Mouse (Mus musculus) kidney, embryonic 14.5 days (tissue): ENCODE results near the gene Ptbp1. TPM values are rescaled to one million over a fixed set of nuclear protein-coding genes. Genes with fewer than 3 reads are reported as not detected.
A peak's percentile ranks its signal among the peaks of the same experiment; 100 is the strongest.

Experiments used
- ATAC-seq: fragments of 200-750 bp; cut with Nextera tagmentation; 2 replicates; pipeline ENCODE4 v1.8.0; 2017; ENCODE audit warnings: moderate number of reproducible peaks, mild to moderate bottlenecking, moderate TSS enrichment, moderate library complexity; ENCODE audit not compliant: low FRiP score, low TSS enrichment
- H3K27ac ChIP-seq: fragments of 300-500 bp; sonication (generic); 2 replicates; pipeline ENCODE4 v1.5.1; 2014; ENCODE audit warnings: low read depth, mild to moderate bottlenecking, low read length, moderate library complexity, mixed read lengths
- H3K27me3 ChIP-seq: fragments of 300-500 bp; sonication (generic); 2 replicates; pipeline ENCODE4 v1.6.1; 2014; ENCODE audit warnings: mild to moderate bottlenecking, low read length; ENCODE audit not compliant: control insufficient read depth, insufficient read depth
- H3K36me3 ChIP-seq: fragments of 300-500 bp; sonication (generic); 2 replicates; pipeline ENCODE4 v1.6.1; 2014; ENCODE audit warnings: low read length, mixed read lengths; ENCODE audit not compliant: control insufficient read depth, insufficient read depth
- H3K4me1 ChIP-seq: fragments of 300-500 bp; sonication (generic); 2 replicates; pipeline ENCODE4 v1.6.1; 2014; ENCODE audit warnings: low read length, mixed read lengths; ENCODE audit not compliant: control insufficient read depth, insufficient read depth
- H3K4me2 ChIP-seq: fragments of 300-500 bp; sonication (generic); replicated peaks from 2 replicates; pipeline ENCODE4 v1.6.1; 2014; ENCODE audit warnings: low read depth, mild to moderate bottlenecking, low read length
- H3K4me3 ChIP-seq: fragments of 300-500 bp; sonication (generic); 2 replicates; pipeline ENCODE4 v1.5.1; 2014; ENCODE audit warnings: mild to moderate bottlenecking, low read length
- H3K9ac ChIP-seq: fragments of 300-500 bp; sonication (generic); 2 replicates; pipeline ENCODE4 v1.6.1; 2014; ENCODE audit warnings: low read depth, mild to moderate bottlenecking, low read length, moderate library complexity
- H3K9me3 ChIP-seq: fragments of 300-500 bp; sonication (generic); 2 replicates; pipeline ENCODE4 v1.6.1; 2016; ENCODE audit warnings: low read length; ENCODE audit not compliant: control insufficient read depth
- WGBS: fragments of 180-500 bp; shearing (Covaris S2); extraction: QIAGEN DNeasy Blood & Tissue Kit; methylation state at CpG from one replicate; pipeline ENCODE4 v1.1.7; 2014; 5-methylcytosine and 5-hydroxymethylcytosine counted together
- polyA plus RNA-seq: library from polyadenylated mRNA; unstranded; fragments of >200 nt; fragmentation: Nextera tagmentation; extraction: Ambion mirVana; gene quantifications from 2 replicates; pipeline ENCODE4 v1.2.1, GENCODE M21; 2014

Ptbp1 gene
- polyA plus RNA-seq, 1 experiment from 2014 or later = 333 TPM

- Histone ChIP-seq H3K4me2 (no peak overlapping the region), H3K9me3 (no peaks in the 10 kb centered on the region), H3K4me3 (no peak overlapping the region), H3K27me3 (no peaks in the 10 kb centered on the region), H3K4me1 (peaks cover 26% of the 10 kb centered on the region), H3K9ac (no peak overlapping the region), H3K36me3 (peaks cover 10% of the 10 kb centered on the region), H3K27ac (no peak overlapping the region)
- ATAC-seq = no peak
- WGBS = 68% methylated on average over 6 of the region's 6 CpGs
These were observed 29.8 kb upstream of the Ptbp1 start for GRCm38 (mm10) chr10:79824413-79824812.

- Histone ChIP-seq H3K27ac (no peak overlapping the region), H3K27me3 (no peaks in the 10 kb centered on the region), H3K4me1 (no peaks in the 10 kb centered on the region), H3K4me2 (no peak overlapping the region), H3K36me3 (no peaks in the 10 kb centered on the region), H3K9me3 (no peaks in the 10 kb centered on the region), H3K4me3 (no peak overlapping the region), H3K9ac (no peak overlapping the region)
- 91% methylated on average over 3 of the region's 3 CpGs for WGBS
- no peak for ATAC-seq
These were observed 22.6 kb upstream of the Ptbp1 start for GRCm38 (mm10) chr10:79831583-79831982.

GRCm38 (mm10) chr10:79832026-79832785 lies 22.0 kb upstream of the Ptbp1 start:
- 70% methylated on average over 7 of the region's 7 CpGs for WGBS
- no peak overlapping the region for H3K4me3 ChIP-seq
- H3K27ac ChIP-seq = no peak overlapping the region
- no peaks in the 10 kb centered on the region for H3K9me3 ChIP-seq
- H3K4me1 ChIP-seq = no peaks in the 10 kb centered on the region
- H3K9ac ChIP-seq = no peak overlapping the region
- no peaks in the 10 kb centered on the region for H3K27me3 ChIP-seq
- no peak for ATAC-seq
- H3K36me3 ChIP-seq = no peaks in the 10 kb centered on the region
- no peak overlapping the region for H3K4me2 ChIP-seq

- no peaks in the 10 kb centered on the region for H3K36me3 ChIP-seq
- H3K4me3 ChIP-seq = no peak overlapping the region
- WGBS = 72% methylated on average over 9 of the region's 9 CpGs
- H3K4me2 ChIP-seq = no peak overlapping the region
- H3K4me1 ChIP-seq = no peaks in the 10 kb centered on the region
- no peak for ATAC-seq
- H3K9ac ChIP-seq = no peak overlapping the region
- no peak overlapping the region for H3K27ac ChIP-seq
- no peaks in the 10 kb centered on the region for H3K9me3 ChIP-seq
- no peaks in the 10 kb centered on the region for H3K27me3 ChIP-seq
These were observed 21.4 kb upstream of the Ptbp1 start for GRCm38 (mm10) chr10:79832786-79833181.

- no peak overlapping the region for H3K4me3 ChIP-seq
- no peak overlapping the region for H3K9ac ChIP-seq
- WGBS = 21% methylated on average over 9 of the region's 9 CpGs
- H3K27me3 ChIP-seq = no peaks in the 10 kb centered on the region
- ATAC-seq = peak; percentile 70
- no peaks in the 10 kb centered on the region for H3K36me3 ChIP-seq
- H3K9me3 ChIP-seq = no peaks in the 10 kb centered on the region
- no peak overlapping the region for H3K4me2 ChIP-seq
- H3K4me1 ChIP-seq = no peaks in the 10 kb centered on the region
- no peak overlapping the region for H3K27ac ChIP-seq
These were observed 19.3 kb upstream of the Ptbp1 start for GRCm38 (mm10) chr10:79834769-79835398.

GRCm38 (mm10) chr10:79836918-79837317 lies 17.3 kb upstream of the Ptbp1 start:
- Histone ChIP-seq H3K36me3 (no peaks in the 10 kb centered on the region), H3K4me1 (peaks cover 6% of the 10 kb centered on the region; the same call in 1 of the 2 replicates), H3K4me2 (no peak overlapping the region), H3K27ac (no peak overlapping the region), H3K9me3 (no peaks in the 10 kb centered on the region), H3K27me3 (no peaks in the 10 kb centered on the region), H3K4me3 (no peak overlapping the region), H3K9ac (no peak overlapping the region)
- ATAC-seq = no peak
- WGBS = 98% methylated on average over 3 of the region's 3 CpGs

- Histone ChIP-seq H3K9me3 (no peaks in the 10 kb centered on the region), H3K4me1 (peaks cover 7% of the 10 kb centered on the region; the same call in 1 of the 2 replicates), H3K9ac (no peak overlapping the region), H3K27ac (no peak overlapping the region), H3K27me3 (no peaks in the 10 kb centered on the region), H3K36me3 (no peaks in the 10 kb centered on the region), H3K4me3 (no peak overlapping the region), H3K4me2 (no peak overlapping the region)
- WGBS = 60% methylated on average over 2 of the region's 2 CpGs
- ATAC-seq = no peak
These were observed 16.1 kb upstream of the Ptbp1 start for GRCm38 (mm10) chr10:79838151-79838550.

- H3K4me3 ChIP-seq = peak overlapping the region; percentile 32
- H3K4me1 ChIP-seq = peaks cover 21% of the 10 kb centered on the region
- H3K36me3 ChIP-seq = no peaks in the 10 kb centered on the region
- WGBS = 86% methylated on average over 3 of the region's 3 CpGs
- H3K27me3 ChIP-seq = no peaks in the 10 kb centered on the region
- H3K9ac ChIP-seq = 0 out of 2 replicates have a peak overlapping the region, but pooled peaks have one; percentile 57
- H3K4me2 ChIP-seq = peak overlapping the region; percentile 57; the same call in 1 of the 2 replicates
- ATAC-seq = no peak
- peak overlapping the region; percentile 89 for H3K27ac ChIP-seq
- H3K9me3 ChIP-seq = no peaks in the 10 kb centered on the region
These were observed 14.1 kb upstream of the Ptbp1 start for GRCm38 (mm10) chr10:79840091-79840490.
